Mouse (Mus musculus) heart, adult 9 months (tissue): ENCODE data around the gene Cmtm2a.
"Not testable (repeated sequence)": the region's sequence is repeated elsewhere in the genome, so short reads cannot be mapped to it uniquely, and the experiment has no call there.

Experiments
- DNase-seq, 2 experiments: peaks; one replicate each; pipeline ENCODE4 v3.0.0; 2022; ENCODE audit warnings: low spot score in 2 of 2

The Cmtm2a gene

GRCm38 (mm10) chr8:104293081-104293480 lies at the start of gene Cmtm2a:
Gene Cmtm2a, minus strand, starts transcription at chr8:104293181.
- not testable (repeated sequence) for DNase-seq

- no peak for DNase-seq
Observed at GRCm38 (mm10) chr8:104342426-104342825, 49.4 kb upstream of the Cmtm2a start.

- DNase-seq = no peak
Observed at GRCm38 (mm10) chr8:104341678-104342077, 48.7 kb upstream of the Cmtm2a start.

- DNase-seq = peak; percentile 78 to 83
Observed at GRCm38 (mm10) chr8:104341106-104341561, 48.2 kb upstream of the Cmtm2a start.

GRCm38 (mm10) chr8:104340233-104341105 lies 47.5 kb upstream of the Cmtm2a start:
- peak; percentile 79 to 85 for DNase-seq

GRCm38 (mm10) chr8:104339983-104340232 lies 46.9 kb upstream of the Cmtm2a start:
- DNase-seq = no peak

- DNase-seq = peak; percentile 57 to 68
Observed at GRCm38 (mm10) chr8:104339229-104339982, 46.4 kb upstream of the Cmtm2a start, which contains the start of gene Cmtm3. Gene Cmtm3, plus strand, starts transcription at chr8:104339410.

- DNase-seq = no peak
Observed at GRCm38 (mm10) chr8:104337890-104338289, 44.9 kb upstream of the Cmtm2a start.

- no peak for DNase-seq
Observed at GRCm38 (mm10) chr8:104336806-104337205, 43.8 kb upstream of the Cmtm2a start.

- DNase-seq = no peak
Observed at GRCm38 (mm10) chr8:104334196-104334595, 41.2 kb upstream of the Cmtm2a start.

GRCm38 (mm10) chr8:104333786-104334185 lies 40.8 kb upstream of the Cmtm2a start:
- no peak for DNase-seq

- no peak for DNase-seq
Observed at GRCm38 (mm10) chr8:104332665-104333631, 40.0 kb upstream of the Cmtm2a start.

GRCm38 (mm10) chr8:104321930-104322329 lies 28.9 kb upstream of the Cmtm2a start, which contains the start of gene Cmtm2b:
Gene Cmtm2b, plus strand, starts transcription at chr8:104322230.
- not testable (repeated sequence) for DNase-seq

GRCm38 (mm10) chr8:104321267-104321666 lies 28.3 kb upstream of the Cmtm2a start, which contains the start of gene Gm11020:
Gene Gm11020, plus strand, starts transcription at chr8:104321567.
- DNase-seq = not testable (repeated sequence)

GRCm38 (mm10) chr8:104313311-104313710 lies 20.3 kb upstream of the Cmtm2a start:
- peak in 1 of 2 experiments; percentile 18 for DNase-seq

GRCm38 (mm10) chr8:104312023-104312422 lies 19.0 kb upstream of the Cmtm2a start:
- not testable (repeated sequence) for DNase-seq

- peak; percentile 42 to 53 for DNase-seq
Observed at GRCm38 (mm10) chr8:104309441-104310155, 16.6 kb upstream of the Cmtm2a start, which contains the start of the genes Gm45711 and Cmtm1. Gene Gm45711, minus strand, starts transcription at chr8:104310081. Gene Cmtm1, minus strand, starts transcription at chr8:104310145.

GRCm38 (mm10) chr8:104308341-104308740 lies 15.4 kb upstream of the Cmtm2a start:
- not testable (repeated sequence) for DNase-seq

GRCm38 (mm10) chr8:104304962-104305361 lies 12.0 kb upstream of the Cmtm2a start:
- no peak for DNase-seq

GRCm38 (mm10) chr8:104302536-104302935 lies 9.6 kb upstream of the Cmtm2a start:
- DNase-seq = not testable (repeated sequence)
